Mouse (Mus musculus): ENCODE measurements around the gene Cntnap1. TPM values are rescaled to one million over a fixed set of nuclear protein-coding genes. Genes with fewer than 3 reads are reported as not detected.

The Cntnap1 gene
- polyA plus RNA-seq, 1 experiment from 2014 or later = 11.2 TPM

DNA sequence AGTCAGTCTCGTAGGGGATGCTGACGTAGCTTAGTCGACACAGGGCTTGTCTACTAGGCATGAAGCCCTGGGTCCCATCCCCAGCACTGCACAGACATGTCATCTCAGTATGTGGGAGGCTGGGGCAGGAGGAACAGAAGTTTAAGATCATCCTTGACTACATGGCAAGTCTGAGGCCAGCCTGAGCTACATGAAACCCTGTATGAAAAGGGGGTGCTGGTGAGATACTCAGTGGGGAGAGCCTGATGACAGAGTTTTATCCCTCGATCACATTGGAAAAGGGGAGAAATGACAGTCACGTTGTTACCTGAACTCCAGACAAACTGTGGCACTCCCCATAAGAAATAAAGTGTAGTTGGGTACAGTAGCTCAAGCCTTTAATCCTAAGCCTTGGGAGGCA is 17.2 kb downstream of the Cntnap1 start:
- no peak overlapping the region for H3K9ac ChIP-seq (ENCODE audit: low read depth, low read length)
- H3K36me3 ChIP-seq (ENCODE audit: control insufficient read depth, insufficient read depth, low read length) = peaks cover 7% of the 10 kb centered on the region; the same call in 1 of the 2 replicates
- H3K27ac ChIP-seq (ENCODE audit: low read depth, low read length) = no peak overlapping the region
- no peak overlapping the region for H3K4me3 ChIP-seq (ENCODE audit: low read length)
- H3K27me3 ChIP-seq (replicated peaks; ENCODE audit: control insufficient read depth, insufficient read depth, low read length) = no peaks in the 10 kb centered on the region; the same call in 1 of the 2 replicates
- WGBS = 94% methylated on average over 5 of the region's 5 CpGs
- H3K9me3 ChIP-seq (ENCODE audit: control insufficient read depth, low read length) = no peaks in the 10 kb centered on the region
- no peak overlapping the region for H3K4me2 ChIP-seq (ENCODE audit: low read length)
- peaks cover 11% of the 10 kb centered on the region for H3K4me1 ChIP-seq (ENCODE audit: control insufficient read depth, insufficient read depth, low read depth, low read length)
- ATAC-seq = no peak

DNA sequence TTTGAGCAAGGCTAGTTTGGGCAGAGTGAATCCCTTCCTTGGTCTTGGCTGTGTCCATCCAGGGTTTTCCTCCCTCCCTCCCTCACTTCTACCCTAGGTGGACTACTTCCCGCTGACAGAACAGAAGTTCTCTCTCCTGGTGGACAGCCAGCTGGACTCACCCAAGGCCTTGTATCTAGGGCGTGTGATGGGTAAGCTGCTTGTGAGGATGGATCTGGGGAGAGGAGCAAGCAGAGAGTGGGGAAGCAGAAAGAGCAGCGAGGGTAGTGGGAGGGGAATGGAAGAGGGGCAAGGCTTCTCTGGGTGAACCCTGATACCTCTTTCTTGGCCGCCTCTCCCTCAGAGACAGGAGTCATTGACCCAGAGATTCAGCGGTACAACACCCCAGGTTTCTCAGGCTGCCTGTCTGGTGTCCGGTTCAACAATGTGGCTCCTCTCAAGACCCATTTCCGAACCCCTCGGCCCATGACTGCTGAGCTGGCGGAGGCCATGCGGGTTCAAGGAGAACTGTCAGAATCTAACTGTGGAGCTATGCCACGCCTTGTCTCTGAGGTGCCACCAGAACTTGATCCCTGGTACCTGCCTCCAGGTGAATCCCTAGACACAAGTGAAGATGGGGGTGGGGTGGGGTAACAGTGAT is 18.0 kb downstream of the Cntnap1 start:
- Histone ChIP-seq H3K9me3 (ENCODE audit: control insufficient read depth, low read length) (no peaks in the 10 kb centered on the region), H3K27ac (ENCODE audit: low read depth, low read length) (peak overlapping the region; percentile 72), H3K9ac (ENCODE audit: low read depth, low read length) (no peak overlapping the region), H3K4me3 (ENCODE audit: low read length) (no peak overlapping the region), H3K4me2 (ENCODE audit: low read length) (no peak overlapping the region), H3K4me1 (ENCODE audit: control insufficient read depth, insufficient read depth, low read depth, low read length) (peaks cover 11% of the 10 kb centered on the region), H3K27me3 (replicated peaks; ENCODE audit: control insufficient read depth, insufficient read depth, low read length) (no peaks in the 10 kb centered on the region; the same call in 1 of the 2 replicates), H3K36me3 (ENCODE audit: control insufficient read depth, insufficient read depth, low read length) (peaks cover 8% of the 10 kb centered on the region; the same call in 1 of the 2 replicates)
- WGBS = 78% methylated on average over 11 of the region's 11 CpGs
- no peak for ATAC-seq

DNA sequence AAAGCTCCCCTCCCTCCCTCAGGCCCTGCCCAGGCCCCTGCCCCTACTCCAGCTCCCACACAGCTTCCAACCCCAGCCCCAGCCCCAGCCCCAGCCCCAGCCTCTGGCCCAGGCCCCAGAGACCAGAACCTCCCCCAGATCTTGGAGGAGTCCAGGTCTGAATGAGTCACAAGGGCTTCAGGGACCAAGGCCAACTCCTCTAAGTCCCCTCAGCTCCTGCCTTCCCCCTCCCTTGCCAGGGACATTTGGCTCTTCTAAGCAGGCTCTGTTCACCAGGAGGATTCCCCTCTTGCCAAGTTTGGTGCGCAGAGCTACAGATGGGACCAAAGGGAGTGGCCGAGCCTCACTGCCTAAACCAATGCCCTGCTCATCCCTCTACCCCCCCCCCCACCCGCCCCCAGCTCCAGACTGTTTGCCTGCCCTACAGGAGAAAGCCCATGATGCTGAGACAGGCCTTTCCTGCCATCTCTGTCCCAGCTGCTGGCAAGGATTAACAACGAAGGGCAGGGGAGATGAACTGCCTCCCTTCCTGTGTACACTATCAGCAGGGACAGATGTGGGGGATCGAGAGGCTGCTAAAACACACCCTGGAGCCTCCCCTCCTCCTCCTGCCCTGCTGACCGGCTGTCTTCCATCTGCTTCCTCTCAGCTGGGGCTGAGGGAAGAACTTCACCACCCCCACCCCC is 19.3 kb downstream of the Cntnap1 start:
- peak; percentile 89 for ATAC-seq
- Histone ChIP-seq H3K4me2 (ENCODE audit: low read length) (no peak overlapping the region; the same call in 1 of the 2 replicates), H3K4me3 (ENCODE audit: low read length) (no peak overlapping the region), H3K36me3 (ENCODE audit: control insufficient read depth, insufficient read depth, low read length) (peaks cover 8% of the 10 kb centered on the region; the same call in 1 of the 2 replicates), H3K27me3 (replicated peaks; ENCODE audit: control insufficient read depth, insufficient read depth, low read length) (no peaks in the 10 kb centered on the region), H3K9me3 (ENCODE audit: control insufficient read depth, low read length) (no peaks in the 10 kb centered on the region), H3K9ac (ENCODE audit: low read depth, low read length) (no peak overlapping the region), H3K27ac (ENCODE audit: low read depth, low read length) (peak overlapping the region; percentile 72), H3K4me1 (ENCODE audit: control insufficient read depth, insufficient read depth, low read depth, low read length) (peaks cover 11% of the 10 kb centered on the region)
- WGBS = 5% methylated on average over 6 of the region's 6 CpGs

DNA sequence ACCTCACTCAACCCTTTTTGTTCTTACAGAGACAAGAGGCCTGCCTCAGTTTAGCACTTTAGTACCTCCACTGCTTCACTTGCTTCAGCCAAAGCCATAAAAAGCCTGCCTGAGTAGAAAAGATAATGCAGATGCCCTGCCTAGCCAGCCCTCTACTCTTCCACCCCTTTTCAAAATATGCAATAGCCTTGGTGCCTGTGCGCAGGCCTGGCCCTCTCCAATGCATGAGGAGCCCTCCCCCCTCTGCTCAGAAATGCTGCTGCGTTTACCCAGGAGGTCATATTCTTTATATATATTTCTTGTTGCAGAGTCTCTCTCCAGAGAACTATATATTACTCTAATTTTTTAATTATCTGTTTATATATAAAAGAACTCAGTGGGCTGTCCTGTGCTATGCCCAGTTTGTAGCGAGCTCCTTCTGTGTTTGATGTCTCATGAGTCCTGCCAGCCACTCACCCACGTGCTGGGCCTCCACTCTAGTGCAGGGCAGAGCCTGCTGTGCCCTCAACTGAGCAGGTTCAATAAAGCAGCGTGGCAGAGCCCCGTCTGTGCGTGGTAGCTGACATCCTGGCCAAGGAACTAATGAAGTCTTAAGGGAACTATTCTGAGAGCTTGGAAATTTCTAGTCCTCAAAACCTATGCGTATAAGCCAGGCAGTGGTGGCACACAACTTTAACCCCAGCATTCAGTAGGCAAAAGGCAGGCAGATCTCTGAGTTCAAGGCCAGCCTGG is 20.0 kb downstream of the Cntnap1 start:
- ATAC-seq = no peak
- H3K4me1 ChIP-seq (ENCODE audit: control insufficient read depth, insufficient read depth, low read depth, low read length) = peaks cover 11% of the 10 kb centered on the region
- H3K27ac ChIP-seq (ENCODE audit: low read depth, low read length) = peak overlapping the region; percentile 72
- 27% methylated on average over 8 of the region's 8 CpGs for WGBS
- H3K27me3 ChIP-seq (replicated peaks; ENCODE audit: control insufficient read depth, insufficient read depth, low read length) = no peaks in the 10 kb centered on the region
- H3K9ac ChIP-seq (ENCODE audit: low read depth, low read length) = no peak overlapping the region
- no peak overlapping the region for H3K4me3 ChIP-seq (ENCODE audit: low read length)
- H3K4me2 ChIP-seq (ENCODE audit: low read length) = no peak overlapping the region
- no peaks in the 10 kb centered on the region for H3K9me3 ChIP-seq (ENCODE audit: control insufficient read depth, low read length)
- peaks cover 8% of the 10 kb centered on the region; the same call in 1 of the 2 replicates for H3K36me3 ChIP-seq (ENCODE audit: control insufficient read depth, insufficient read depth, low read length)

DNA sequence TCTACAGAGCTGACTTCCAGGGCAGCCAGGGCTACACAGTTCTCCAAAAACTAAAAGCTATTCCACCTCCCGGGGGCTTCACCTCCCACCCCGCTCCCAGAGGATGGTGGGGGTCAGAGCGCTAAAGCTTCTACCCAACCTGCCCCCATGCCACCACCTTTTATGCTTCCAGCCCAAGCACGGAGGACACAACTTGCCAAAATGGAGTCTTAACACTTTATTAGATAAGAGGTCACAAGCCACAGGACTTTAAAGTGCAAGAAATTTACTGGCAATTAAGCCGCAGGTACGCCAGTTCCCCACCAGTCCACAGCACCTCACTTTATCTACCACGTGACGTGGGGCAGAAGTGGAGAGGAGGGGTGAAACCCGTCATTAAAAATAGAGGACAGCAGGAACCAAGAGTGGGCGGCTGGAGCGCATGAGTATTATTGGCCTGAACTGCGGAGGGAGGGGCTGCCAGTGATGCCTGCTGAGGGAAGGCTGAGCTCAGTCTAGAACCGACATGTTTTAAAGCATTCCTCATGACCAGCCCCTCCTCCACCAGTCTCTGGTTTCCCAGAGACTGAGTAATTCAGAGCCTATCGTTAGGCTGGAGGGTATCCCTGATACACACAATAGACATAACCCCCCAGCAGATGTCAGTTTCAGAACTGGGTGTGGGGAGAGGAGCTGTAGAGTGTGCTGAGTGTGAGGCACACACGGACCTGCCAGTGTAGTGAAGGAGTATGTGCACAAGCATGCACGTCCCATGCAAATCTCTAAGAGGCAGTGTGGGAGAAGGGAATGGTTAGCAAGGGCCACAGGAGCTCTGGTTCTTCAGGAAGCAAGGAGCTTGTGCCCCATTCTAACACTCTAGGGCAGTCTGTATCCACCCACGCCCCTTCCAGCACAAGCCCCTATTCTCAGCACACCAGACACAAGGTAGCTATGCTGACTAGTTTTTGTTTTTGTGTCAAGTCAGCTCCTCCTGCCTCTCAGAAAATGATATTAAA is 20.9 kb downstream of the Cntnap1 start:
- 53% methylated on average over 17 of the region's 17 CpGs for WGBS
- H3K27me3 ChIP-seq (replicated peaks; ENCODE audit: control insufficient read depth, insufficient read depth, low read length) = no peaks in the 10 kb centered on the region
- H3K4me2 ChIP-seq (ENCODE audit: low read length) = no peak overlapping the region
- peaks cover 11% of the 10 kb centered on the region for H3K4me1 ChIP-seq (ENCODE audit: control insufficient read depth, insufficient read depth, low read depth, low read length)
- H3K9ac ChIP-seq (ENCODE audit: low read depth, low read length) = no peak overlapping the region
- ATAC-seq = no peak
- H3K9me3 ChIP-seq (ENCODE audit: control insufficient read depth, low read length) = no peaks in the 10 kb centered on the region
- H3K4me3 ChIP-seq (ENCODE audit: low read length) = no peak overlapping the region
- peak overlapping the region; percentile 66; the same call in 1 of the 2 replicates for H3K27ac ChIP-seq (ENCODE audit: low read depth, low read length)
- peaks cover 8% of the 10 kb centered on the region; the same call in 1 of the 2 replicates for H3K36me3 ChIP-seq (ENCODE audit: control insufficient read depth, insufficient read depth, low read length)

DNA sequence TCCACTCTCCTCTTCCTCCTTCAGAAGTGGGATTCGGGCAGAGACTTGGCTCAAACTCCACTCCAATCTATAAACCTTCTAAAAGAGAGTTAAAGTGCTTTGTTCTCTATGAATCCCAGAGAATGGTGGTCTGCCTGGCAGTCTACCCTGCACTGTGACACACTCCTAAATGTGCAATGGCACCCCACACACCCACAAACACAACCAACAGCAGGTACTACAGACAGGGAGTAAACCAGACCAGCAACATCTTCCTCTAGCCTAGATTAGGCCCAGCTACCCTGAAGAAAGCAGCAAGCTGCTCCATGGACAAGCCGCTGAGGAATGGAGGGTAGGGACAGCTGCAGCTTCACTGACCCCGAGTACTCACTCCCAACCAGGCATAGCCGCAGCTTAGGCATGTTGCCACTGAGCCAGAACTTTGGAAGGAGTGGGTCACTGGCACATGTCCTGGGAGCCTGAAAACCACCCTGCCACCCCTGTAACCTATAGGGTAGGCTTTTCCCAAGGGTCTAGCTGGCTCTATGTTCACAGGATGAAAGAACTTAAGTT is 21.7 kb downstream of the Cntnap1 start:
- WGBS = 73% methylated on average over 4 of the region's 4 CpGs
- no peak overlapping the region for H3K9ac ChIP-seq (ENCODE audit: low read depth, low read length)
- H3K27ac ChIP-seq (ENCODE audit: low read depth, low read length) = no peak overlapping the region
- H3K27me3 ChIP-seq (replicated peaks; ENCODE audit: control insufficient read depth, insufficient read depth, low read length) = no peaks in the 10 kb centered on the region
- peaks cover 6% of the 10 kb centered on the region; the same call in 1 of the 2 replicates for H3K36me3 ChIP-seq (ENCODE audit: control insufficient read depth, insufficient read depth, low read length)
- H3K9me3 ChIP-seq (ENCODE audit: control insufficient read depth, low read length) = no peaks in the 10 kb centered on the region
- no peak overlapping the region for H3K4me3 ChIP-seq (ENCODE audit: low read length)
- ATAC-seq = no peak
- peaks cover 11% of the 10 kb centered on the region for H3K4me1 ChIP-seq (ENCODE audit: control insufficient read depth, insufficient read depth, low read depth, low read length)
- no peak overlapping the region for H3K4me2 ChIP-seq (ENCODE audit: low read length)

DNA sequence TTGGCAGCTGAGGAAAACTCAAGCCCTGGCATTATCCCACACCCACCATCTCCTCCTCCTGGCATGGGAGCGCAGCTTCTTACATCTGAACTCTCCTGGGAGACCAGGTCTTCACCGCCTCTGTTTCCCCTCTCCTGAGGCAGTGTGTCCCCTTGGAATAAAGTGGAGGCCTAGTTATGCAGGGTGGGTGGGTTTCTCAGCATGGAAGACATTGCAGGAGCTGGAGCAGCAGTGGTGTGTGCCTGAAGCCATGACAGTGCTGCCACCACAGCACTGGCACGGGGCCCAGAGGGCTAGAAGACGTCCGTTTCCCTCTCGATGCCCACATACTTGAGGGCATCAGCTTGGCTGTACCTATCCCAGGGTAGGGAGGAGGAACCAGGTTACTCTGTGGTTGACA is 22.3 kb downstream of the Cntnap1 start:
- H3K36me3 ChIP-seq (ENCODE audit: control insufficient read depth, insufficient read depth, low read length) = 0 out of 2 replicates have a peak, but pooled peaks cover 8% of the 10 kb centered on the region
- ATAC-seq = no peak
- no peak overlapping the region for H3K27ac ChIP-seq (ENCODE audit: low read depth, low read length)
- H3K9ac ChIP-seq (ENCODE audit: low read depth, low read length) = no peak overlapping the region
- no peaks in the 10 kb centered on the region for H3K27me3 ChIP-seq (replicated peaks; ENCODE audit: control insufficient read depth, insufficient read depth, low read length)
- WGBS = 78% methylated on average over 6 of the region's 6 CpGs
- H3K4me3 ChIP-seq (ENCODE audit: low read length) = no peak overlapping the region
- peaks cover 11% of the 10 kb centered on the region for H3K4me1 ChIP-seq (ENCODE audit: control insufficient read depth, insufficient read depth, low read depth, low read length)
- no peaks in the 10 kb centered on the region for H3K9me3 ChIP-seq (ENCODE audit: control insufficient read depth, low read length)
- H3K4me2 ChIP-seq (ENCODE audit: low read length) = no peak overlapping the region

DNA sequence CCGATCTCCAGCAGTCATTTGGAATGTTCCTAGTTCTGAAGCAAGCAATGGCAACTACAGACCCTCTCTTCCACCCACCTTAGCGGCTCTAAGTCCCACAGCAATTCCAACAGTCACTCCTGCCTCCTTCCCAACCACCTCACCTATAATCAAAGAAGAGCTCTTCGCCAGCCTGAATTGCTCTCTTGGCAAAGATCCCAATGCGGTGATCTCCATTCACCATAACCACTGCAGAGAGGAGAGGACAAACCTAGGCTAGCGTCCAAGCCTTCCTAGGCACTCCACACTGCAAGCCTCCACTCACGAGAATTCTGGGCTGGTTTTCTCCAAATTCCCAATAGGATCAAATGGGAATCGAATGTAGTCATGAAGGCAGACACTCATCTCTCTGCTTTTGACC is 22.8 kb downstream of the Cntnap1 start:
- no peak for ATAC-seq
- peaks cover 11% of the 10 kb centered on the region for H3K4me1 ChIP-seq (ENCODE audit: control insufficient read depth, insufficient read depth, low read depth, low read length)
- WGBS = 80% methylated on average over 7 of the region's 7 CpGs
- no peak overlapping the region for H3K9ac ChIP-seq (ENCODE audit: low read depth, low read length)
- no peak overlapping the region for H3K4me2 ChIP-seq (ENCODE audit: low read length)
- no peaks in the 10 kb centered on the region for H3K9me3 ChIP-seq (ENCODE audit: control insufficient read depth, low read length)
- H3K4me3 ChIP-seq (ENCODE audit: low read length) = no peak overlapping the region
- no peaks in the 10 kb centered on the region for H3K27me3 ChIP-seq (replicated peaks; ENCODE audit: control insufficient read depth, insufficient read depth, low read length)
- no peak overlapping the region; the same call in 1 of the 2 replicates for H3K27ac ChIP-seq (ENCODE audit: low read depth, low read length)
- H3K36me3 ChIP-seq (ENCODE audit: control insufficient read depth, insufficient read depth, low read length) = 0 out of 2 replicates have a peak, but pooled peaks cover 8% of the 10 kb centered on the region

Data from hindbrain, embryonic 16.5 days (tissue).